Mouse (Mus musculus) bone marrow, adult 2 months (tissue): ENCODE measurements around the gene Plau.

Source experiments
- CTCF ChIP-seq: fragments of 200-500 bp; IDR thresholded peaks from 2 replicates; pipeline ENCODE4 v1.5.1; 2011; ENCODE audit warnings: low read length, control low read depth; ENCODE audit not compliant: control insufficient read depth, insufficient read depth
- POLR2A ChIP-seq: fragments of 200-500 bp; IDR thresholded peaks from 2 replicates; pipeline ENCODE4 v1.6.1; 2011; ENCODE audit warnings: low read depth, mild to moderate bottlenecking, control low read depth, low read length, borderline replicate concordance; ENCODE audit not compliant: control insufficient read depth

DNA sequence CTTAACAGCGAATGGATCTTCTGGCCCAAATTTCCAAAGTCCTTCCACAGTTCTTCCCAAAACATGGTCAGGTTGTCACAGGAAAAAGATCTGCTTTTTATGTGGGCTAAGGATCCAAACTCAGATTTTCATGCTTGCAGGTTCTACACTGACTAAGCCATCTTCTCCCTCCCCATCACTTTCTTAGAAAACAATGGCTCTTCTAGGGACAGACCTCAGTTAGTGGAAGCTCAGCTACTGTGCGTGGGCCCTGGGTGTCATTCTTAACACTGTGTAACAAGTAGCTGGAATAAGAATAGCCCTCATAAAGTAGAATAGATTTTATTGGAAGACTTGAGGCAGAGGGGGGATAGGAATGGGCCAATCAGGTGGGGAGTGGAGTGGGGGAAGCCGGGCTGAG, 21.0 kb upstream of the Plau start:
- TF ChIP-seq POLR2A (no peak), CTCF (no peak)
